Mouse (Mus musculus): ENCODE measurements at regions not wholly inside any gene's neighbourhood (a gene's known extent, or its start where the extent isn't known, plus 50 kb on each side); places are given as distances from the start of the nearest gene placed in this dataset.

DNA sequence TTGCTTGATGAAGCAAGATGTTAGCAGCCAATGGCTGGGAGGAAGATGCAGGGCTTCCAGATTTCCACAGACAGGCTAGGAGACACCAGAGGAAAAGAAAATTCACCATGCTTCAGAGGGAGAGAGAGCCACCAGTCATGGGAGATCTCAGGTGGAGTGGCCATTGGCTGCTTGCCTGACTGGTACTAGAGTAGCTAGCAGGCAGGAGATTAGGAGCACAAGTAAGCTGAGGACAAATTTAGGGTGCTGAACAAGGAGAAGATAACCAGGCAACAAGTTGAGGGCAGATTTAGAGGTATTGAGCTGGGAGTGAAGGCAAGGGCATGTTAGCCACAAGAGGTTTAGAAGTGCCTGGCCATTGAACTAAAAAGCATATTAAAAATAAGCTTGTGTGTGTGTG is 63.3 kb upstream of the Pou3f3 start:
- no peak overlapping the region for H3K9ac ChIP-seq
- H3K27ac ChIP-seq: no peak overlapping the region
- no peaks in the 10 kb centered on the region for H3K9me3 ChIP-seq
- no peak for ATAC-seq
- H3K4me2 ChIP-seq (replicated peaks): no peak overlapping the region
- no peak overlapping the region for H3K4me3 ChIP-seq (replicated peaks)
- peaks cover 3% of the 10 kb centered on the region; the same call in 1 of the 2 replicates for H3K4me1 ChIP-seq (replicated peaks)
- H3K27me3 ChIP-seq (replicated peaks): no peaks in the 10 kb centered on the region
- H3K36me3 ChIP-seq: no peaks in the 10 kb centered on the region

GRCm38 (mm10) chr1:42636558-42636957 is 59.0 kb upstream of the Pou3f3 start:
- Histone ChIP-seq H3K4me3 (replicated peaks) (no peak overlapping the region), H3K27ac (no peak overlapping the region), H3K36me3 (no peaks in the 10 kb centered on the region), H3K9me3 (no peaks in the 10 kb centered on the region), H3K4me2 (replicated peaks) (no peak overlapping the region), H3K4me1 (replicated peaks) (no peaks in the 10 kb centered on the region), H3K27me3 (replicated peaks) (no peaks in the 10 kb centered on the region), H3K9ac (no peak overlapping the region)
- no peak for ATAC-seq
- WGBS: 68% methylated on average over 5 of the region's 5 CpGs

Data from intestine, embryonic 15.5 days (tissue).